Mouse (Mus musculus) natural killer cell, adult 2 months (primary cell): Measurements from ENCODE around the gene Gm9040.
"Not testable (repeated sequence)": the region's sequence is repeated elsewhere in the genome, so short reads cannot be mapped to it uniquely, and the experiment has no call there.

ENCODE experiments used
- DNase-seq, 2 experiments: peaks; one replicate each; pipeline ENCODE4 v3.0.0; 2022; ENCODE audit warnings: low spot score in 2 of 2

The Gm9040 gene

DNA sequence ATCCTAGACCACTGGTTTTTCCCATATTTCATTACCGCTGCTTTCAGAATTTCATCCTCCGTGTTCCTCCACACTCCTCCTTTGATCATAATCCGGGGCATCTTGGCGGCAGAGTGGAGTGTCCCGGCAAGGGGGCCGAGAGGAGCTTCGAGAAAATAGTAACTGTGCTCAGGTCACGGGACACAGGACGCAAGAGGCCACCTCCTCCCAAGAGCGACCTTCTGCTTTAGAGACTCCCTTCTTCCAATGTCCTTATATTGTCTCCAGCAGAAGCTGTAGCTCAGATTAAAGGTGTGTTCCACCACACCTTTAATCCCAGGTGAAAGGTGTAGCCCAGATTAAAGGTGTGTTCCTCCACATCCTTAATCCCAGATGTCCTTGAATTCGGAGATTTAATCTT, at the start of gene Gm9040:
Gene Gm9040 (minus strand): TSS at position 101 of the 400 bp plus-strand sequence.
- not testable (repeated sequence) for DNase-seq

DNA sequence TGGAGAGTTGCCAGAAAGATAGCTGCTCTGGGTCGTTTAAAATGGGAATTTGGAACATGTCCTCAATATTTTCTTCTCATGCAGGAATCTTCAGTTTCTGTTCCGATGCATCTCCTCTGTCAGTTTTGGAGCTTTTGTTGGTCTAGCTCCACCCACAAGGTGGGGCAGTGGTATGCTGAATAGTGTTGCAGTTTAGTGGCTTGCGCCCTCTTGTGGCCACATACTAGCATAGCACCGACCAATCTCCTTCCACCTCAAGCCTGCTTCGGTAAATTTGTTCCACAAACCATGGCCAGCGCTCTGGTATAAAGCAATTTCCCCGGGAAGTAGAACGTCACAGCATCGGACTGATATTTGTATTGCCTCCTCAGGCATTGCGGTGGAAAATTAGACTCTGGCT, 43.7 kb upstream of the Gm9040 start:
- DNase-seq = peak; percentile 69 to 80

GRCm38 (mm10) chr10:118369518-118369917, 42.7 kb upstream of the Gm9040 start:
- no peak for DNase-seq

GRCm38 (mm10) chr10:118354005-118354404, 27.2 kb upstream of the Gm9040 start, which contains the start of gene Gm9049:
Gm9049 (minus strand) TSS chr10:118354105.
- not testable (repeated sequence) for DNase-seq

GRCm38 (mm10) chr10:118348579-118348978, 21.8 kb upstream of the Gm9040 start, which contains the start of gene Gm9048:
Gm9048 (minus strand) TSS chr10:118348679.
- not testable (repeated sequence) for DNase-seq

GRCm38 (mm10) chr10:118343155-118343554, 16.4 kb upstream of the Gm9040 start, which contains the start of gene Gm9046:
Gm9046 (minus strand) TSS chr10:118343255.
- not testable (repeated sequence) for DNase-seq

DNA sequence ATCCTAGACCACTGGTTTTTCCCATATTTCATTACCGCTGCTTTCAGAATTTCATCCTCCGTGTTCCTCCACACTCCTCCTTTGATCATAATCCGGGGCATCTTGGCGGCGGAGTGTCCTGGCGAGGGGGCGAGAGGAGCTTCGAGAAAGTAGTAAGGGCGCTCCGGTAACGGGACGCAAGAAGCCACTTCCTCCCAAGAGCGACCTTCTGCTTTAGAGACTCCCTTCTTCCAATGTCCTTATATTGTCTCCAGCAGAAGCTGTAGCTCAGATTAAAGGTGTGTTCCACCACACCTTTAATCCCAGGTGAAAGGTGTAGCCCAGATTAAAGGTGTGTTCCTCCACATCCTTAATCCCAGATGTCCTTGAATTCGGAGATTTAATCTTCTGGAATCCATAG, 11.0 kb upstream of the Gm9040 start, which contains the start of gene Gm9045:
Gene Gm9045 (minus strand): TSS at position 101 of the 400 bp plus-strand sequence.
- not testable (repeated sequence) for DNase-seq

DNA sequence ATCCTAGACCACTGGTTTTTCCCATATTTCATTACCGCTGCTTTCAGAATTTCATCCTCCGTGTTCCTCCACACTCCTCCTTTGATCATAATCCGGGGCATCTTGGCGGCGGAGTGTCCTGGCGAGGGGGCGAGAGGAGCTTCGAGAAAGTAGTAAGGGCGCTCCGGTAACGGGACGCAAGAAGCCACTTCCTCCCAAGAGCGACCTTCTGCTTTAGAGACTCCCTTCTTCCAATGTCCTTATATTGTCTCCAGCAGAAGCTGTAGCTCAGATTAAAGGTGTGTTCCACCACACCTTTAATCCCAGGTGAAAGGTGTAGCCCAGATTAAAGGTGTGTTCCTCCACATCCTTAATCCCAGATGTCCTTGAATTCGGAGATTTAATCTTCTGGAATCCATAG, 5.5 kb upstream of the Gm9040 start, which contains the start of gene Gm9044:
Gene Gm9044 (minus strand): TSS at position 101 of the 400 bp plus-strand sequence.
- DNase-seq = not testable (repeated sequence)

DNA sequence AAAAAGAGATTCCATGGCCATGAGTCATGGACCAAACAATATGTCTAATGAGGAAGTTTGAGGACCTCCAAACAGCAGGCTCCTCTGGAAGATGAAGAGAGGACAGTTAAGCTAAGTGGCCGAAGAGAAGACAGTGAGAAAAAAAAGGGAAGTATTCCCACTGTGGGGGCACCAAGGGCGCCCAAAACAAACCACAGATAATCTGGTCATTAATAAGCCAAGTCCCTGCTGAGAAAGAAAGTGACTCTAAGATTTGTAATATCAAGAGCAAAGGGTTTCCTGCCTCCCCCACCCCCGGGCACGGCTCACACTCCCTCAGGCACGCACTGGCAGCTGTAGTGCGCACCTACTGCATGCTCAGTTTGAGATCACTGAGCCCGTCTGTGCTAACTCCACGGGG, 7.7 kb downstream of the Gm9040 start:
- no peak for DNase-seq

GRCm38 (mm10) chr10:118302133-118302532, 24.6 kb downstream of the Gm9040 start:
- not testable (repeated sequence) for DNase-seq

GRCm38 (mm10) chr10:118294938-118295337, 31.8 kb downstream of the Gm9040 start, which contains the start of gene Iltifb:
Iltifb (minus strand) TSS chr10:118295038.
- no peak for DNase-seq

DNA sequence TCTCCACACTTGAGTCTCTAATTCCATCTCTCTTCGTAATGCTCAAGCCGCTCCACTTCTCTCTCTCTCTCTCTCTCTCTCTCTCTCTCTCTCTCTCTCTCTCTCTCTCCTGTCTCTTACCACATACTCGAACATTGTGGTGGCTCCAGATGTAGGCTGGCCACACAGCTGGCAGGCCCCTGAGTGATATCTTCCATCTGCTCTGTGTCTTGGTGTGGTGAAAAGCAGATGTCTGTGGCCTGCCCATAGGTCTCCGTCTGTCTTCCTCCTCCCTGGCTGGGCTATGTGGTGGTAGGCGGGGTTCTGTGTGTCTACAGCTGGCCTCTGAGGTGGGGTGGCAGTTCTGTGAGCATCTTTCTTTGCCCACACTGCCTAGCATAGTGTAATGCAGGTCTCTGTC, 43.8 kb downstream of the Gm9040 start:
- not testable (repeated sequence) for DNase-seq

GRCm38 (mm10) chr10:118282565-118282964, 44.2 kb downstream of the Gm9040 start:
- not testable (repeated sequence) for DNase-seq

DNA sequence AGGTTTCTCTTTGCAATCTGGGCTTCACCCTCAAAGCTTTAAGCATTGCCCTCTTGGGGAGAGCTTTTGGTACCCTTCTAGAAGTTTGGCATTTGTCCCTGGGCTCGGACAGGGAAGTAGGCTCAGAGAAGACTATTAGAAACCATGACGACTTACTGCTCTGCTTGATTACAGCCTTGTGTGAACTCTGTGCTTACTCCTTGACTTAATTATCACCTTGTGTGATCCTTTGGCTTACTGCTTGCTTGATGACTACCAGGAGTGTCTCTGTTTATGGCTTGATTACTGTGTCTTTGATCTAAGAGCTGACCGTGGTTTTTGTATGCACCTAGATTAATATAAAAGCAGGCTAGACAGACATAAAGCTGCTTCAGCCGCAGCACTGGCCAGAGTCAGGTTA, 48.7 kb downstream of the Gm9040 start:
- not testable (repeated sequence) for DNase-seq
